Mouse (Mus musculus): ENCODE measurements at regions not wholly inside any gene's neighbourhood (a gene's known extent, or its start where the extent isn't known, plus 50 kb on each side); places are given as distances from the start of the nearest gene placed in this dataset.

DNA sequence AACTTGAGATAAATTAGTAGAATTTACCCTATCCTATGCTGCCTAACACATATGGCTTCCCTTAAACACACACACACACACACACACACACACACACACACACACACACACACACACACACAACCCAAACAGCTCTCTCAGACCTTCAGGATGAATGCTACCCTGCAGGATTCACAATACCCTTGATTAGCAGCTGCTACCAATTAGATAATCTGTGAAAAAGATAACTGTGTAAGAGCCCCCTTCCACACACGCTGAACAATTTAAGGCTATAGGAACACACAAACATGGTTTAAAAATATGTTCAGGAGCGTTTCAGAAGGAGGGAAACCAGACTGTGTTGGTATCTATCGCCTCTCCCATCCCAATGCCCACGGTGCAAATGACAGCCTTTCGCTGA lies 258.6 kb downstream of the Dact1 start:
- H3K4me1 ChIP-seq (replicated peaks; ENCODE audit: low read depth, low read length) = peaks cover 7% of the 10 kb centered on the region
- TF ChIP-seq CTCF (conservative IDR thresholded peaks at IDR 0.05; ENCODE audit: low read length) = no peak
- no peak for TF ChIP-seq NANOG (IDR thresholded peaks at IDR 0.05; ENCODE audit: borderline replicate concordance, low read length)
- TF ChIP-seq POU5F1 (IDR thresholded peaks at IDR 0.05; ENCODE audit: borderline replicate concordance, low read length) = no peak
- no peaks in the 10 kb centered on the region for H3K36me3 ChIP-seq (ENCODE audit: insufficient read depth, low read length)
- no peak overlapping the region for H3K4me3 ChIP-seq (replicated peaks; ENCODE audit: low read length)
- peaks cover 21% of the 10 kb centered on the region for H3K27me3 ChIP-seq (ENCODE audit: insufficient read depth, low read length)
- H3K9me3 ChIP-seq (ENCODE audit: low read length) = no peaks in the 10 kb centered on the region

- no peak overlapping the region for H3K4me3 ChIP-seq (replicated peaks; ENCODE audit: low read length)
- peaks cover 7% of the 10 kb centered on the region for H3K4me1 ChIP-seq (replicated peaks; ENCODE audit: low read depth, low read length)
- H3K27me3 ChIP-seq (ENCODE audit: insufficient read depth, low read length) = peaks cover 21% of the 10 kb centered on the region
- H3K9me3 ChIP-seq (ENCODE audit: low read length) = no peaks in the 10 kb centered on the region
- no peaks in the 10 kb centered on the region for H3K36me3 ChIP-seq (ENCODE audit: insufficient read depth, low read length)
- TF ChIP-seq CTCF (conservative IDR thresholded peaks at IDR 0.05; ENCODE audit: low read length) (no peak), NANOG (IDR thresholded peaks at IDR 0.05; ENCODE audit: borderline replicate concordance, low read length) (no peak), POU5F1 (IDR thresholded peaks at IDR 0.05; ENCODE audit: borderline replicate concordance, low read length) (no peak)
Observed at GRCm38 (mm10) chr12:71568880-71569390, 259.3 kb downstream of the Dact1 start.

- Histone ChIP-seq H3K27me3 (ENCODE audit: insufficient read depth, low read length) (peaks cover 20% of the 10 kb centered on the region), H3K9me3 (ENCODE audit: low read length) (no peaks in the 10 kb centered on the region), H3K4me3 (replicated peaks; ENCODE audit: low read length) (no peak overlapping the region), H3K36me3 (ENCODE audit: insufficient read depth, low read length) (no peaks in the 10 kb centered on the region), H3K4me1 (replicated peaks; ENCODE audit: low read depth, low read length) (peaks cover 7% of the 10 kb centered on the region)
- TF ChIP-seq NANOG (IDR thresholded peaks at IDR 0.05; ENCODE audit: borderline replicate concordance, low read length) (no peak), CTCF (conservative IDR thresholded peaks at IDR 0.05; ENCODE audit: low read length) (no peak), POU5F1 (IDR thresholded peaks at IDR 0.05; ENCODE audit: borderline replicate concordance, low read length) (no peak)
Observed at GRCm38 (mm10) chr12:71569662-71570061, 260.0 kb downstream of the Dact1 start.

DNA sequence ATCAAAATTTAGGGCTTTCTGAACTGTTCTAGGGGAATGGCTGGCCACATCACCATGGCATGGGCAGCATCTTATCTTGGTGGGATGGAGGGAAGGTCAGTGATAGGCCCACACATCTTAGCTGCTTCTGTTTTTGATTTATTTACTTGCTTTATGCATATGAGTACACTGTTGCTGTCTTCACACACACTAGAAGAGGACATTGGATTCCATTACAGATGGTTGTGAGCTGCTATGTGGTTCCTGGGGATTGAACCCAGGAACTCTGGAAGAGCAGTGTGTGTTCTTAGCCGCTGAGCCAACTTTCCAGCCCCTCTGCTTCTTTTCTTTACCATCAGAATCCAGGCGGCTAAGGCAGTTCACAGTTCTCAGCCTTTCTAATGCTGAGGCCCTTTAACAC lies 260.4 kb downstream of the Dact1 start:
- Histone ChIP-seq H3K27me3 (ENCODE audit: insufficient read depth, low read length) (peaks cover 17% of the 10 kb centered on the region), H3K36me3 (ENCODE audit: insufficient read depth, low read length) (no peaks in the 10 kb centered on the region), H3K9me3 (ENCODE audit: low read length) (no peaks in the 10 kb centered on the region), H3K4me3 (replicated peaks; ENCODE audit: low read length) (no peak overlapping the region), H3K4me1 (replicated peaks; ENCODE audit: low read depth, low read length) (peaks cover 7% of the 10 kb centered on the region)
- TF ChIP-seq CTCF (conservative IDR thresholded peaks at IDR 0.05; ENCODE audit: low read length) (no peak), POU5F1 (IDR thresholded peaks at IDR 0.05; ENCODE audit: borderline replicate concordance, low read length) (no peak), NANOG (IDR thresholded peaks at IDR 0.05; ENCODE audit: borderline replicate concordance, low read length) (no peak)

GRCm38 (mm10) chr12:71572833-71573446 lies 257.9 kb upstream of the Daam1 start:
- TF ChIP-seq NANOG (IDR thresholded peaks at IDR 0.05; ENCODE audit: borderline replicate concordance, low read length) = no peak
- TF ChIP-seq CTCF (conservative IDR thresholded peaks at IDR 0.05; ENCODE audit: low read length) = no peak
- TF ChIP-seq POU5F1 (IDR thresholded peaks at IDR 0.05; ENCODE audit: borderline replicate concordance, low read length) = no peak
- H3K27me3 ChIP-seq (ENCODE audit: insufficient read depth, low read length) = peaks cover 10% of the 10 kb centered on the region
- peaks cover 12% of the 10 kb centered on the region for H3K4me1 ChIP-seq (replicated peaks; ENCODE audit: low read depth, low read length)
- H3K36me3 ChIP-seq (ENCODE audit: insufficient read depth, low read length) = no peaks in the 10 kb centered on the region
- no peaks in the 10 kb centered on the region for H3K9me3 ChIP-seq (ENCODE audit: low read length)
- no peak overlapping the region for H3K4me3 ChIP-seq (replicated peaks; ENCODE audit: low read length)

GRCm38 (mm10) chr12:71573456-71573855 lies 257.4 kb upstream of the Daam1 start:
- TF ChIP-seq POU5F1 (IDR thresholded peaks at IDR 0.05; ENCODE audit: borderline replicate concordance, low read length) = no peak
- TF ChIP-seq NANOG (IDR thresholded peaks at IDR 0.05; ENCODE audit: borderline replicate concordance, low read length) = no peak
- TF ChIP-seq CTCF (conservative IDR thresholded peaks at IDR 0.05; ENCODE audit: low read length) = no peak
- no peaks in the 10 kb centered on the region for H3K36me3 ChIP-seq (ENCODE audit: insufficient read depth, low read length)
- peaks cover 9% of the 10 kb centered on the region for H3K27me3 ChIP-seq (ENCODE audit: insufficient read depth, low read length)
- H3K9me3 ChIP-seq (ENCODE audit: low read length) = no peaks in the 10 kb centered on the region
- H3K4me1 ChIP-seq (replicated peaks; ENCODE audit: low read depth, low read length) = peaks cover 14% of the 10 kb centered on the region
- H3K4me3 ChIP-seq (replicated peaks; ENCODE audit: low read length) = no peak overlapping the region

GRCm38 (mm10) chr12:71574685-71575084 lies 256.2 kb upstream of the Daam1 start:
- H3K4me1 ChIP-seq (replicated peaks; ENCODE audit: low read depth, low read length) = peaks cover 14% of the 10 kb centered on the region
- H3K4me3 ChIP-seq (replicated peaks; ENCODE audit: low read length) = no peak overlapping the region
- TF ChIP-seq NANOG (IDR thresholded peaks at IDR 0.05; ENCODE audit: borderline replicate concordance, low read length) (no peak), POU5F1 (IDR thresholded peaks at IDR 0.05; ENCODE audit: borderline replicate concordance, low read length) (no peak), CTCF (conservative IDR thresholded peaks at IDR 0.05; ENCODE audit: low read length) (no peak)
- H3K9me3 ChIP-seq (ENCODE audit: low read length) = no peaks in the 10 kb centered on the region
- peaks cover 9% of the 10 kb centered on the region for H3K27me3 ChIP-seq (ENCODE audit: insufficient read depth, low read length)
- no peaks in the 10 kb centered on the region for H3K36me3 ChIP-seq (ENCODE audit: insufficient read depth, low read length)

GRCm38 (mm10) chr12:71577349-71577748 lies 253.5 kb upstream of the Daam1 start:
- TF ChIP-seq CTCF (conservative IDR thresholded peaks at IDR 0.05; ENCODE audit: low read length) = peak; percentile 39
- no peak for TF ChIP-seq NANOG (IDR thresholded peaks at IDR 0.05; ENCODE audit: borderline replicate concordance, low read length)
- TF ChIP-seq POU5F1 (IDR thresholded peaks at IDR 0.05; ENCODE audit: borderline replicate concordance, low read length) = no peak
- 0 out of 2 replicates have a peak overlapping the region, but pooled peaks have one; percentile 32 for H3K4me3 ChIP-seq (replicated peaks; ENCODE audit: low read length)

More at GRCm38 (mm10) chr12:71577349-71577748, 253.5 kb upstream of the Daam1 start:
- peaks cover 11% of the 10 kb centered on the region for H3K4me1 ChIP-seq (replicated peaks; ENCODE audit: low read depth, low read length)
- no peaks in the 10 kb centered on the region for H3K36me3 ChIP-seq (ENCODE audit: insufficient read depth, low read length)
- no peaks in the 10 kb centered on the region for H3K9me3 ChIP-seq (ENCODE audit: low read length)
- peaks cover 9% of the 10 kb centered on the region for H3K27me3 ChIP-seq (ENCODE audit: insufficient read depth, low read length)
